In the genomic region with DNA sequence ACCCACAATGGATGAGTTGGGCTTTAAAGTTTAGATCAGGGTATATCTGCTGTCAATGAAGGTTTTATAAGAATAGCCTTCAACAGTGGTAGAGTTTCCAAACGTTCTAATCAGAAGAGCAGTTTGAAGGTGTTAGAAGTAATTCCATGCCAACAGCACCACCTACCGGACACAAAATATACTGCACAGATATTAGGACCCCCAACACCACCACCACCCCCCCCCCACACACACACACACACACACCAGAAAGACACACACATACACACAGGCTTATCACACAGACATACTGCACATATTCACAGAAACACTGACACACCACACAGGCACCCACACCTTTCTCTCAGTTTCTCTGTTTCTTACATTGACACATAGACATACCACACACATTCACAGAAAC, we compare ENCODE assay signal across 9 mouse cellular contexts. TPM values are rescaled to one million over a fixed set of nuclear protein-coding genes. Genes with fewer than 3 reads are reported as not detected.
DNase-seq lines count a peak whose midpoint lies in the region; ATAC-seq and TF ChIP-seq lines count a peak whose summit lies in the region.
"Had no signal": no experiment of that assay in that cellular context is flagged by ENCODE, and none has a peak within 500 bp of the region (broad histone marks: within the 10 kb centered on the region; RNA-seq: fewer than 3 reads in every experiment).

No protein-coding gene starts in this region.

- WGBS in kidney, postnatal 0 days: 3% methylated on average over 2 of the region's 2 CpGs
- whole genome bisulfite sequencing in small intestine, adult 2 months: 0% methylated on average over 2 of the region's 2 CpGs

- peak; percentile 84 for TF ChIP-seq CTCF in kidney, postnatal 0 days (IDR thresholded peaks at IDR 0.05; ENCODE audit: low read depth)
- peak; percentile 52; the same call in 1 of the 2 replicates for TF ChIP-seq CTCF in small intestine, adult 2 months (IDR thresholded peaks at IDR 0.05; ENCODE audit: extremely low read depth, insufficient read length, insufficient replicate concordance, low read depth, low read length)

- H3K27ac ChIP-seq in kidney, postnatal 0 days: no peak overlapping the region
- no peak overlapping the region for H3K27ac ChIP-seq in small intestine, adult 2 months (ENCODE audit: insufficient read depth, low read depth, low read length)
- H3K27ac ChIP-seq: heart, embryonic 13.5 days had no signal

- no peaks in the 10 kb centered on the region for H3K36me3 ChIP-seq in kidney, postnatal 0 days (ENCODE audit: insufficient read depth, low read length)
- H3K36me3 ChIP-seq in small intestine, adult 2 months (ENCODE audit: control insufficient read depth, insufficient read depth, low read length): no peaks in the 10 kb centered on the region

- H3K9me3 ChIP-seq in kidney, postnatal 0 days (replicated peaks; ENCODE audit: low read length): no peaks in the 10 kb centered on the region
- H3K9me3 ChIP-seq: heart, embryonic 13.5 days had no signal

- DNase-seq in adrenal gland, postnatal 14 days: peak; percentile 54
- DNase-seq in adrenal gland, adult 2 months: no peak
- DNase-seq in 3T3-L1 (ENCODE audit: low read depth, low spot score): peak; percentile 85
- peak; percentile 5 for DNase-seq in c-Kit-negative CD71-positive TER-119-positive erythroid progenitor cells, embryonic 14.5 days (ENCODE audit: low read depth, low spot score)
- peak; percentile 82 for DNase-seq in kidney, postnatal 0 days (ENCODE audit: low spot score)
- DNase-seq in lung, postnatal 14 days: peak; percentile 70

- peak; percentile 61 for ATAC-seq in frontal cortex, adult (ENCODE audit: low TSS enrichment)
- no peak for ATAC-seq in kidney, postnatal 0 days (replicated peaks; ENCODE audit: low FRiP score, low read depth)

- no peak overlapping the region for H3K4me3 ChIP-seq in kidney, postnatal 0 days (replicated peaks; ENCODE audit: low read depth, low read length)
- no peak overlapping the region for H3K4me3 ChIP-seq in small intestine, adult 2 months (ENCODE audit: low read depth, low read length)
- H3K4me3 ChIP-seq: heart, embryonic 13.5 days had no signal

- no peak for TF ChIP-seq POLR2A in small intestine, adult 2 months (IDR thresholded peaks at IDR 0.05; ENCODE audit: low read depth, low read length)

- H3K4me1 ChIP-seq in kidney, postnatal 0 days (replicated peaks; ENCODE audit: insufficient read depth, low read length): no peaks in the 10 kb centered on the region
- H3K4me1 ChIP-seq in small intestine, adult 2 months (ENCODE audit: control insufficient read depth, insufficient read depth, insufficient read length, low read length): 0 out of 2 replicates have a peak, but pooled peaks cover 4% of the 10 kb centered on the region

- H3K9ac ChIP-seq in kidney, postnatal 0 days (ENCODE audit: low read depth, low read length): no peak overlapping the region
- H3K9ac ChIP-seq: heart, embryonic 13.5 days had no signal

- H3K4me2 ChIP-seq in kidney, postnatal 0 days (ENCODE audit: low read length): no peak overlapping the region
- H3K4me2 ChIP-seq: heart, embryonic 13.5 days had no signal

- H3K27me3 ChIP-seq in kidney, postnatal 0 days (ENCODE audit: insufficient read depth, low read length): no peaks in the 10 kb centered on the region
- H3K27me3 ChIP-seq in small intestine, adult 2 months (ENCODE audit: control insufficient read depth, insufficient read depth, low read length): no peaks in the 10 kb centered on the region
- H3K27me3 ChIP-seq: heart, embryonic 13.5 days had no signal

RNA-seq across cellular contexts. Expression of a gene that starts 33.3 kb away (rescaled TPM):
- 409 and 424 TPM in 2 replicates for total RNA-seq in adrenal gland, postnatal 14 days (2021)
- 100 to 1,000 TPM; 670 to 728 TPM for total RNA-seq in adrenal gland, adult 2 months (2021)
- 1,175 and 1,314 TPM in 2 replicates for polyA plus RNA-seq in adrenal gland, adult 2 months (2012; rRNA removed)
- 291 and 326 TPM in 2 replicates for polyA plus RNA-seq in kidney, postnatal 0 days (2015; fragmentation: Nextera tagmentation; extraction: Ambion mirVana)
- polyA plus RNA-seq in small intestine, adult 2 months (2012; rRNA removed): 89.2 and 122 TPM in 2 replicates

RNA-seq across cellular contexts. Expression of a gene that starts 33.3 kb away (rescaled TPM):
- 0.78 and 1.7 TPM in 2 replicates for total RNA-seq in adrenal gland, postnatal 14 days (2021)
- total RNA-seq in adrenal gland, adult 2 months (2021): 1 to 10 TPM; 1.4 to 2.2 TPM
- polyA plus RNA-seq in adrenal gland, adult 2 months (2012; rRNA removed): 1.9 and 2.0 TPM in 2 replicates
- polyA plus RNA-seq in kidney, postnatal 0 days (2015; fragmentation: Nextera tagmentation; extraction: Ambion mirVana): 4.8 and 4.9 TPM in 2 replicates
- 0.29 and 0.41 TPM in 2 replicates for polyA plus RNA-seq in small intestine, adult 2 months (2012; rRNA removed)
